Mouse (Mus musculus) thymus, adult 2 months (tissue): ENCODE measurements around the gene Prr3. TPM values are rescaled to one million over a fixed set of nuclear protein-coding genes. Genes with fewer than 3 reads are reported as not detected.

Source experiments
- DNase-seq: peaks from one replicate; pipeline ENCODE4 v3.0.0; 2021
- H3K27ac ChIP-seq: fragments of 200-500 bp; 2 replicates; pipeline ENCODE4 v1.5.1; 2012; ENCODE audit warnings: low read length, control low read depth; ENCODE audit not compliant: control insufficient read depth, insufficient read depth
- H3K27me3 ChIP-seq: fragments of 200-500 bp; 2 replicates; pipeline ENCODE4 v1.6.1; 2012; ENCODE audit warnings: mild to moderate bottlenecking, low read length, moderate library complexity, mixed read lengths; ENCODE audit not compliant: control insufficient read depth, insufficient read depth
- H3K36me3 ChIP-seq: fragments of 200-500 bp; 2 replicates; pipeline ENCODE4 v1.6.1; 2012; ENCODE audit warnings: mild to moderate bottlenecking, low read length, moderate library complexity; ENCODE audit not compliant: control insufficient read depth, insufficient read depth
- H3K4me1 ChIP-seq: fragments of 200-500 bp; replicated peaks from 2 replicates; pipeline ENCODE4 v1.6.1; 2012; ENCODE audit warnings: low read length; ENCODE audit not compliant: control insufficient read depth, insufficient read depth
- H3K4me3 ChIP-seq: fragments of 200-500 bp; 2 replicates; pipeline ENCODE4 v1.5.1; 2012; ENCODE audit warnings: mild to moderate bottlenecking, low read length, control low read depth, moderate library complexity; ENCODE audit not compliant: control insufficient read depth, insufficient read depth
- CTCF ChIP-seq: fragments of 200-500 bp; IDR thresholded peaks from 2 replicates; pipeline ENCODE4 v1.5.1; 2012; ENCODE audit warnings: mild to moderate bottlenecking, control low read depth, low read length, moderate library complexity, borderline replicate concordance; ENCODE audit not compliant: control insufficient read depth, poor library complexity, insufficient read depth; ENCODE audit errors: extremely low read depth
- POLR2A ChIP-seq: fragments of 200-500 bp; IDR thresholded peaks from 2 replicates; pipeline ENCODE4 v1.6.1; 2012; ENCODE audit warnings: mild to moderate bottlenecking, low read length, control low read depth, moderate library complexity; ENCODE audit not compliant: control insufficient read depth, poor library complexity, insufficient read depth; ENCODE audit errors: extremely low read depth
- WGBS: fragments of 180-500 bp; shearing (Covaris S2); methylation state at CpG from one replicate; pipeline ENCODE4 v1.1.7; 2018; 5-methylcytosine and 5-hydroxymethylcytosine counted together
- polyA plus RNA-seq: library from polyadenylated mRNA; depleted of rRNA; stranded (reverse); fragments of >200 nt; gene quantifications from 2 replicates; pipeline ENCODE4 v1.2.3, GENCODE M21; 2012

Gene Prr3
- polyA plus RNA-seq, 1 experiment = 35.5 TPM

DNA sequence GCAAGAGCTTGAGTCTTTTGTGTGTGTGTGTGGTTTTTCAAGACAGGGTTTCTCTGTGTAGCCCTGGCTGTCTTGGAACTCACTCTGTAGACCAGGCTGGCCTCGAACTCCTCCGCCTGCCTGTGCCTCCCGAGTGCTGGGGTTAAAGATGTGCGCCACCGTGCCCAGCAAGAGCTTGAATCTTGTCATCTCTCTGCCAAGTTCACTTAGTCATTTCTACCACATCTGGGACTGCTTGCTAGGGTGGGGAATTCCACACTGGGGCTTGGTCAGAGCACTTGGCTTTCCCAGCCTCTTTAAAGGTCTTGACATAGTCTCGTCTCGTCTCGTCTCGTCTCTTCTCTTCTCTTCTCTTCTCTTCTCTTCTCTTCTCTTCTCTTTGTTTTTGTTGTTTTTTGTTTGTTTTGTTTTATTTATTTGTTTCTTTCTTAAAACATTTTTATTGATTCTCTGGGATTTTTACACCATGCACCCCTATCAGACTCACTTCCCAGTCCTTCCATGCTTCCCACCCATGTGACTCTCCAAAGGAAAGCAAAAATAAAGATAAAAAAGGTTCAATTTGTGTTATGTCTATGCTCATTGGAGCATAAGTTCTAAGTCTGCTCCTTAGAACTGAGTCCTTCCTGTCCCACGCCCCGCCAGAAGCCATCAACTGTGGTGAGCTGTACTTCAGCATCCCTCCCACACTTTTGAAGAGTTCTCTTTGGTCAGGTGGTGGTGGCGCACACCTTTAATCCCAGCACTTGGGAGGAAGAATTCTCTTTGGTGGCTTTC, 21.3 kb upstream of the Prr3 start:
- TF ChIP-seq POLR2A = no peak
- no peak for TF ChIP-seq CTCF
- Histone ChIP-seq H3K4me3 (no peak overlapping the region), H3K27me3 (no peaks in the 10 kb centered on the region), H3K36me3 (no peaks in the 10 kb centered on the region), H3K27ac (peak overlapping the region; percentile 49; the same call in 1 of the 2 replicates), H3K4me1 (peaks cover 33% of the 10 kb centered on the region)
- peak; percentile 46 for DNase-seq
- 46% methylated on average over 12 of the region's 12 CpGs for WGBS

DNA sequence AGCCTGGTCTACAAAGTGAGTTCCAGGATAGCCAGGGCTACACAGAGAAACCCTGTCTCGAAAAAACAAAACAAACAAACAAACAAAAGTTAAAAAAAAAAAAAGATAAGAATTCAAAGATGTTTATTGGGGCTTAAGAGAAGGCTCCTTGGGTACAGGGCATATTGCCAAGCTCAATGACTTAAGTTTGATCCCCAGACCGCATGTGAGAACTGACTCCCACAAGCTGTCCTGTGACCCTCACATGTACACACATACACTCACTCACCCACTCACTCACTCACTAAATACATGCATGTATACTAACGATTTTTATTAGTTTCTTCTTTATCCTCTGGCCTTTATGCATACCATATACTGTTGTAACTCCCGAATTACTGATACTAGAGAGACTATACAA, 20.3 kb upstream of the Prr3 start:
- no peak for TF ChIP-seq POLR2A
- no peak for TF ChIP-seq CTCF
- 56% methylated on average over 4 of the region's 4 CpGs for WGBS

DNA sequence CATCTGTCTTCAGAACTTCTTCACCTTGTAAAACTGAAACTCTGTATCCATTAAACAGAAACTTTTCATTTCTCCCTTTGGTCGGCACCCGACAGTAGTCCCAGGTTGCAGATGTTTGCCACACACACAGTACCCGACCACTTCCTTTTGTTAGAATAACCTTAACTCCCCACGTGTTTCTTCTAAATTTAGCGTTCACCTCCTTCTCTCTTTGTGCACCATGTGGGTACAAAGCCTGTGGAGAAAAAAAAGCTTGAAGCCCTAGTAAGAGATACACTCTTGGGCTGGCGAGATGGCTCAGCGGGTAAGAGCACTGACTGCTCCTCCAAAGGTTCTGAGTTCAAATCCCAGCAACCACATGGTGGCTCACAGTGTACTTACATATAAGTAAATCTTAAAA, 19.3 kb upstream of the Prr3 start:
- 4% methylated on average over 7 of the region's 7 CpGs for WGBS
- peak; percentile 89 for DNase-seq

More for the DNA sequence above, 20.3 kb upstream of the Prr3 start:
- H3K27me3 ChIP-seq = no peaks in the 10 kb centered on the region
- no peak overlapping the region for H3K4me3 ChIP-seq
- DNase-seq = no peak
- H3K4me1 ChIP-seq = peaks cover 33% of the 10 kb centered on the region
- no peaks in the 10 kb centered on the region for H3K36me3 ChIP-seq
- no peak overlapping the region for H3K27ac ChIP-seq

DNA sequence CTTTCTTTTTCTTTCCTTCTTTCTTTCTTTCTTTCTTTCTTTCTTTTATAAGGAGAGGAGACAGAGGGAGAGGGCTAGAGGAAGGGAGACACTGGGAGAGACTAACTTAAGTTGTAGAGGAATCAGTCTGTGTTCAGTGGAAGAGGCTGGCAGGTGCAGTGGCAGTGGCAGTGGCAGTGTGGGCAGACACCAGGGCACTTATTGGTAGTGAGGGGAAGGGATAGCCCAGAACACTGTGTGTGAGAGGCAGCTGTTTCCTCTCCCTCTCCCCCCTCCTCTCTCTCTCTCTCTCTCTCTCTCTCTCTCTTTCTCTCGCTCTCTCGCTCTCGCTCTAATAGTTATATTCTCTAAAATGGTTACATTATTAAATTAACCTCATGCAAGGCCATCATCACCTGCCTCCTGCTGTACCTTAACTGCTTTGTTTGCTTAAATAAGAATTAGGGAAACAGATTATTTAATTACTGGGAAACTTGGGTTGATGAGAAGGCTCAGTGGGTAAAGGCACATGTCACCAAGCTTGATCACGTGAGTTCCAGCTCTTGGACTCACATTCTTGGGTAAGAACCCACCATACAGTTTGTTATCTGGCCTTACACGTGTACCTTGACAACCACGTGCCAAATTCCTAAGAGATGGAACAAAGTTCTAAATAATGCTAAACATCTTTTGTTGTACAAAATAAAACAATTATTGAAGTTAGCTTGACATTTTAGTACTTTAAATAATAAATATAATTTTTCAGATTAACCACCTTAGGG, 18.7 kb upstream of the Prr3 start:
- peaks cover 31% of the 10 kb centered on the region for H3K4me1 ChIP-seq
- peak overlapping the region; percentile 2; the same call in 1 of the 2 replicates for H3K4me3 ChIP-seq
- DNase-seq = peak; percentile 30
- TF ChIP-seq POLR2A (no peak), CTCF (no peak)
- under 1% methylated on average over 6 of the region's 6 CpGs for WGBS
- H3K27ac ChIP-seq = peak overlapping the region; percentile 59
- H3K36me3 ChIP-seq = no peaks in the 10 kb centered on the region
- no peaks in the 10 kb centered on the region for H3K27me3 ChIP-seq

More for the DNA sequence above, 19.3 kb upstream of the Prr3 start:
- Histone ChIP-seq H3K36me3 (no peaks in the 10 kb centered on the region), H3K4me1 (peaks cover 31% of the 10 kb centered on the region), H3K27me3 (no peaks in the 10 kb centered on the region), H3K4me3 (no peak overlapping the region), H3K27ac (peak overlapping the region; percentile 20; the same call in 1 of the 2 replicates)
- TF ChIP-seq CTCF (no peak), POLR2A (no peak)

DNA sequence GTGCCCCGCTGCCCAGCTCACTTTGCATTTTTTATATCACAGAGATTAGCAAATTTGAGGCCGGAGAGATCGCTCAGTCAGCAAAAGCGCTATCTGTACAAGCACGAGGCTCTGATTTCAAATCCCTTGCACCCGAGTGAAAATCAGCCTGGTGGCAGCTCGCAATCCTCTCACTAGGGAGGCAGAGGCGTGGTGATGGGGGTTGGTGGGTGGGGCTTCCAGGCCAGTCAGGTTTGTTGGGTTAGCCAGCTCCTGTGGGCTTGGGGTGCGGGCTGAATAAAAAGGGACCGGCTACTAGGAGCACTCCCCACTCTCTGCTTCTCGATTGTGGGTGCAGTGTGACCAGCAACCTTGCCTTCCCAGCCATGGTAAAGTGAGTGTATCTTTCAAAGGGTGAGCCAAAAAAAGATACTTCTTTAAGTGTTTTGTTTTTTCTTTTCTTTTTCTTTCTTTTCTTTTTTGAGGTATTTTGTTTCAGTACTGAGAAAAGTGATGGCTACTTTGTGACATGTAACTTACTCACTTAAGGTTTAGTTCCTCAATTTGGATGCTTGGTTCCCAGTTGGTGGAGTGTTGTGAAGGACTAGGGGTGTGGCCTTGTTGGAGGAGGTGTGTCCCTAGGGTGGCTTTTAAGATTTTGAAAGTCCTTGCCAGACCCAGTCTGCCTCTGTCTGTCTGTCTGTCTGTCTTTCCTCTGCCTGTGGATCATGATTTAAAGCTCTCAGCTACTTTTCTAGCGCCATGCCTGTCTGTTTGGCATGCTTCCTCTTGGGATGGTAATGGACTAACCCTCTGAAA, 17.9 kb upstream of the Prr3 start:
- peak; percentile 56 for DNase-seq
- H3K27me3 ChIP-seq = no peaks in the 10 kb centered on the region
- H3K4me1 ChIP-seq = peaks cover 29% of the 10 kb centered on the region
- no peak for TF ChIP-seq CTCF
- TF ChIP-seq POLR2A = no peak
- H3K4me3 ChIP-seq = 0 out of 2 replicates have a peak overlapping the region, but pooled peaks have one; percentile 3
- 22% methylated on average over 12 of the region's 12 CpGs for WGBS
- peak overlapping the region; percentile 59 for H3K27ac ChIP-seq
- H3K36me3 ChIP-seq = no peaks in the 10 kb centered on the region

DNA sequence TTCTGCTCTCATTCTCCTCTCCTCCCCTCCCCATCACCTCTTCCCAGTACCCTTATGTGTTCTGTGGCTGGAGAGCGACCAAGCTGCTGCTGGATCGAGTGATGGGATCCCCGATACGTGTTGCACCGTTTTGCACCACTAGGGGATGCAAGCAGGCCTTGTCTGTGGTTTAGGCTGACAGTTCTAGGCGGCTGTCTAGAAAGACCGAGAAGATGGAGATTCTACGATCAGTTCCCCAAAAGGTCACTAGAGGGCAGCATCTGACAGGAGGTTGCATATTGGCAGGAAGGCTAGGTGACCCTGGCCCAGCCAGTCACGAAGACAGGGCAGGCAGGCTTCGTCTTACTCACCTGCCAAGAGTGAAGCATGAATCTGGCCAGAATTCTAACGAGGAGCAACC, 16.9 kb upstream of the Prr3 start:
- DNase-seq = peak; percentile 99
- under 1% methylated on average over 11 of the region's 11 CpGs for WGBS
- H3K27ac ChIP-seq = no peak overlapping the region
- peaks cover 25% of the 10 kb centered on the region for H3K4me1 ChIP-seq
- H3K36me3 ChIP-seq = no peaks in the 10 kb centered on the region
- no peak for TF ChIP-seq POLR2A
- peak; percentile 79; the same call in 1 of the 2 replicates for TF ChIP-seq CTCF
- H3K4me3 ChIP-seq = no peak overlapping the region
- H3K27me3 ChIP-seq = no peaks in the 10 kb centered on the region
